Mouse (Mus musculus) stomach, postnatal 0 days (tissue): ENCODE measurements around the gene Stip1.

Source experiments
- CTCF ChIP-seq: IDR thresholded peaks from 2 replicates; pipeline ENCODE4 v1.5.1; 2016; ENCODE audit warnings: antibody characterized with exemption, low read depth, mild to moderate bottlenecking, moderate library complexity
- EP300 ChIP-seq: optimal IDR thresholded peaks from 2 replicates; pipeline ENCODE3; 2016; ENCODE audit warnings: antibody characterized with exemption

- TF ChIP-seq CTCF (no peak), EP300 (no peak)
Observed at GRCm38 (mm10) chr19:6985300-6985699, 54.5 kb downstream of the Stip1 start.
